Mouse (Mus musculus) C2C12 (cell line): ENCODE measurements at regions not wholly inside any gene's neighbourhood (a gene's known extent, or its start where the extent isn't known, plus 50 kb on each side); places are given as distances from the start of the nearest gene placed in this dataset.

Experiments
- CTCF ChIP-seq: IDR thresholded peaks from one replicate; pipeline ENCODE4 v1.5.1; 2011; ENCODE audit not compliant: control insufficient read depth, insufficient read depth, insufficient read length
- FOSL1 ChIP-seq: IDR thresholded peaks from one replicate; pipeline ENCODE4 v1.8.0; 2011; ENCODE audit warnings: mild to moderate bottlenecking, low read length; ENCODE audit not compliant: poor library complexity, insufficient read depth, severe bottlenecking
- USF1 ChIP-seq: IDR thresholded peaks from one replicate; pipeline ENCODE4 v1.6.1; 2011; ENCODE audit warnings: low read depth, mild to moderate bottlenecking, control low read depth, moderate library complexity

- TF ChIP-seq CTCF (no peak), USF1 (no peak), FOSL1 (no peak)
These were observed 358.9 kb downstream of the Frk start for GRCm38 (mm10) chr10:34842015-34842504.
